Mouse (Mus musculus): ENCODE results near the gene Cdh16. TPM values are rescaled to one million over a fixed set of nuclear protein-coding genes. Genes with fewer than 3 reads are reported as not detected.
A peak's percentile ranks its signal among the peaks of the same experiment; 100 is the strongest.
"Not testable (repeated sequence)": the region's sequence is repeated elsewhere in the genome, so short reads cannot be mapped to it uniquely, and the experiment has no call there.

Gene Cdh16
- polyA plus RNA-seq, 1 experiment from 2014 or later, result not detected

DNA sequence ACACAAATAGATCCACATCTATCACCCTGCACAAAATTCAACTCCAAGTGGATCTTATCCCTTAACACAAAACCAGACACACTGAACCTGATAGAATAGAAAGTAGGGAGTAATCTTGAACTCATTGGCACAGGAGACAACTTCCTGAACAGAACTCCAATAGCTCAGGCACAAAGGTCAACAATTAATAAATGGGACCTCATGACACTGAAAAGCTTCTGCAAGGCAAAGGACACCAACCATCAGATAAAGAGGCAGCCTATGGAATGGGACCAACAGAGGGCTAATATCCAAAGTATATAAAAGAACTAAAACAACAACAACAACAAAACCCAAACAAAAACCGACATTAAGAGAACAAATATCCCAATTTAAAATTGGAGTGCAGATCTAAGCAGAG is 39.7 kb downstream of the Cdh16 start:
- DNase-seq (ENCODE audit: low spot score) (no peak), ATAC-seq (ENCODE audit: insufficient number of reproducible peaks, low FRiP score, low TSS enrichment, low read depth) (no peak)
- 73% methylated on average over 1 of the region's 1 CpGs for WGBS
- Histone ChIP-seq H3K9me3 (ENCODE audit: control insufficient read depth, low read length) (no peaks in the 10 kb centered on the region; the same call in 1 of the 2 replicates), H3K27me3 (ENCODE audit: control insufficient read depth, insufficient read depth, low read length) (no peaks in the 10 kb centered on the region), H3K4me2 (ENCODE audit: low read depth, severe bottlenecking) (no peak overlapping the region), H3K27ac (replicated peaks; ENCODE audit: low read depth, low read length) (no peak overlapping the region), H3K9ac (ENCODE audit: low read length) (no peak overlapping the region), H3K36me3 (ENCODE audit: control insufficient read depth, insufficient read depth, low read length) (no peaks in the 10 kb centered on the region), H3K4me3 (ENCODE audit: low read depth, low read length) (no peak overlapping the region), H3K4me1 (ENCODE audit: control insufficient read depth, insufficient read depth, low read length) (no peaks in the 10 kb centered on the region)

DNA sequence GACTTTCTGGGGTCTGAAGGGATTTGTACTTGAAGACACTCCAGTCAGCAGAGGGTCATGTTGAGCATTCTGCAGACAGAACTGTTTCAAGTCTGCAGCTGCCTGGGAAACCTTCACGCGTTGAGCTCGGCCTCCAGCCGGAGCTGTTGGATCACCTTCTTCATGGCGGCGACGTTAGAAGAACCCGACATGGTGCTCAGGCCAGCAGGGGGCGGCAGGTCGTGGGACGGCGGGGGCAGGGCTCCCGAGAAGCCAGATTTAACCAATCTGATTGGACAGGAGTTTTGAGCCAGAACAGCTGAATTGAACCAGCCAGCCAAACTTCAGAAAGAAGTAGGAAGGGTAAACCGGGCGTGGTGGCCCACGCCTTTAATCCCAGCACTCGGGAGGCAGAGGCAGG is 46.6 kb downstream of the Cdh16 start:
- not testable (repeated sequence) for H3K27ac ChIP-seq (replicated peaks; ENCODE audit: low read depth, low read length); H3K4me3 ChIP-seq (ENCODE audit: low read depth, low read length); ATAC-seq (ENCODE audit: insufficient number of reproducible peaks, low FRiP score, low TSS enrichment, low read depth); DNase-seq (ENCODE audit: low spot score); H3K27me3 ChIP-seq (ENCODE audit: control insufficient read depth, insufficient read depth, low read length); H3K4me2 ChIP-seq (ENCODE audit: low read depth, severe bottlenecking); H3K9ac ChIP-seq (ENCODE audit: low read length); H3K4me1 ChIP-seq (ENCODE audit: control insufficient read depth, insufficient read depth, low read length); H3K36me3 ChIP-seq (ENCODE audit: control insufficient read depth, insufficient read depth, low read length); H3K9me3 ChIP-seq (ENCODE audit: control insufficient read depth, low read length)
- WGBS, result 76% methylated on average over 17 of the region's 17 CpGs

DNA sequence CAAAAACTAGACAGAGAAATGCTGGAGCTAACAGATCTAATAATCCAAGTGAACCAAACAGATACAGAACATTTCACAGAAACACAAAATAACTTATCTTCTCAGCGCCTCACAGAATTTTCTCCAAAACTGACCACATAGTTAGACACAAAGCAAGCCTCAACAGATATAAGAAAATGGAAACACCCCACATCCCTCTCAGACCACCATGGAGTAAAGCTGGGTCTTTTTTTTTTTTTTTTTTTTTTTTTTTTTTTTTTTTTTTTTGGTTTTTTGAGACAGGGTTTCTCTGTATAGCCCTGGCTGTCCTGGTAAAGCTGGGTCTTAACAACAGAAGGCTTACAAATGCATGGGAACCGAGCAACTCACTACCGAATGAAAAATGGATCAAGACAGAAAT is 47.4 kb downstream of the Cdh16 start:
- no peaks in the 10 kb centered on the region for H3K4me1 ChIP-seq (ENCODE audit: control insufficient read depth, insufficient read depth, low read length)
- ATAC-seq (ENCODE audit: insufficient number of reproducible peaks, low FRiP score, low TSS enrichment, low read depth) (no peak), DNase-seq (ENCODE audit: low spot score) (no peak)
- no peaks in the 10 kb centered on the region for H3K27me3 ChIP-seq (ENCODE audit: control insufficient read depth, insufficient read depth, low read length)
- no peak overlapping the region for H3K4me2 ChIP-seq (ENCODE audit: low read depth, severe bottlenecking)
- no peak overlapping the region for H3K4me3 ChIP-seq (ENCODE audit: low read depth, low read length)
- no peak overlapping the region for H3K9ac ChIP-seq (ENCODE audit: low read length)
- no peaks in the 10 kb centered on the region for H3K36me3 ChIP-seq (ENCODE audit: control insufficient read depth, insufficient read depth, low read length)
- H3K27ac ChIP-seq (replicated peaks; ENCODE audit: low read depth, low read length), result no peak overlapping the region
- WGBS, result 90% methylated on average over 3 of the region's 3 CpGs
- H3K9me3 ChIP-seq (ENCODE audit: control insufficient read depth, low read length), result no peaks in the 10 kb centered on the region

DNA sequence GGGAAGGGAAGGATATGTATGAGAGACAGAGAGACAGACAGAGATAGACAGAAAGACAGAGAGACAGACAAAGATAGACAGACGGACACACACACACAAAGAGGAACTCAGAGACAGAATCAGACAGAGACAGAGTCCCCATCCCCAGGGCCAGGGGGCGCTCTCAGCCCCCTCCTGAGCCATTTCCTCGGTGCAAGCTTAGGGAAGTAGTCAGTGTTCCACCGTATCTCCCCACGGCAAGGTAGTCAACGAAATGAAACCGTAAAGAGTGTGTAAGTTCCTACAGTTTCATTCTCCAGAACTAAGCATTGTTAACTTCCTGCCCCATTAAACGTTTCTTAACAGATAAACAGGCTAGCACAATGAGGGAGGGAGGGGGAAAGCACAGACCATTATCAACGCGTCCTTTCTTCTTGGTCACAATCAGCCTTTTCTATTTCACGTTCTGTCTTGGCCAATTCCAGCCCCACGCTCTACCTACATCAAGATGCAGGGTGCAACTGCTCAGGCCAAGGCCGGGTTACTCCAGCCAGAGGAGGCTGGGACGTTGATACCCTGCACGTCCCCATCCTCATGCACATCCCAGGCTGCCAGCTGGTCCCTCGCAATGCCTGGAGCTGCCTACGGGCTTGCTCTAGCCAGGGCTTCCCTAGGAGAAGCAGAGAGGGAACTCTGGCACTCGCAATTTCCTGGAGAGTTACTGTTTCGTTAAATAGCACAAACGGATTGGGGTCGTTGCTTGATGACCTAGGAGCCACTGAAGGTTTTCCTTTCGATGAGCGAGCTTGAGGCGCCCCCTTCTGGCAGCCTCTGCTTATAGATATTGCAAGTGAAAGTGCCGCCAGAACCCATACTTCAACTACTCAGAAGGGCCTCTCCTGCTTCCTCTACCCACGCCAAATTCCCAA is 53.5 kb downstream of the Cdh16 start:
- H3K27me3 ChIP-seq (ENCODE audit: control insufficient read depth, insufficient read depth, low read length), result no peaks in the 10 kb centered on the region
- 6% methylated on average over 26 of the region's 26 CpGs for WGBS
- peak overlapping the region; percentile 20 for H3K4me3 ChIP-seq (ENCODE audit: low read depth, low read length)
- peak overlapping the region; percentile 34; the same call in 1 of the 2 replicates for H3K9ac ChIP-seq (ENCODE audit: low read length)
- H3K9me3 ChIP-seq (ENCODE audit: control insufficient read depth, low read length), result no peaks in the 10 kb centered on the region
- DNase-seq (ENCODE audit: low spot score), result peak; percentile 94
- peak overlapping the region; percentile 59 for H3K4me2 ChIP-seq (ENCODE audit: low read depth, severe bottlenecking)
- no peaks in the 10 kb centered on the region for H3K36me3 ChIP-seq (ENCODE audit: control insufficient read depth, insufficient read depth, low read length)
- H3K4me1 ChIP-seq (ENCODE audit: control insufficient read depth, insufficient read depth, low read length), result no peaks in the 10 kb centered on the region
- ATAC-seq (ENCODE audit: insufficient number of reproducible peaks, low FRiP score, low TSS enrichment, low read depth), result peak; percentile 54; the same call in 1 of the 2 replicates
- no peak overlapping the region for H3K27ac ChIP-seq (replicated peaks; ENCODE audit: low read depth, low read length)

DNA sequence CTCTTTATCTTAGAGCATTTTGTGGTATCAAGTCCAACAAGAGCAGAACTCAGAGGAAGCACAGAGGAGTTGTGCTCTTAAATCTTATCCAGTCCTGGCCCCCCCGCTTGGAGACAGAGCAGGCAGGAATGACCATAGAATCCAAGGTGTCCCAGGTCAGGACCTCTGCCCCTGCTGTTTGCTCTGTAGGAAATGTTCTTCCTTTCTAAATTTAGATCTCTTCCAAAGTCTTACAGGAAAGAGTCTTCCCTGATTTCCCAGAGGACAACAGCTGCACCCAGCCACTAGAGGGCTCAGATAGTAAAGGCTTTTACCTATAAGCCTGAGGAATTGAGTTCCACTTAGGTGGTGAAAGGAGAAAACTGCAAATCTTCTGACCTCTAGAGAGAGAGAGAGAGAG is 54.6 kb downstream of the Cdh16 start:
- ATAC-seq (ENCODE audit: insufficient number of reproducible peaks, low FRiP score, low TSS enrichment, low read depth), result no peak
- Histone ChIP-seq H3K9me3 (ENCODE audit: control insufficient read depth, low read length) (no peaks in the 10 kb centered on the region), H3K9ac (ENCODE audit: low read length) (no peak overlapping the region), H3K4me1 (ENCODE audit: control insufficient read depth, insufficient read depth, low read length) (no peaks in the 10 kb centered on the region), H3K4me3 (ENCODE audit: low read depth, low read length) (no peak overlapping the region), H3K4me2 (ENCODE audit: low read depth, severe bottlenecking) (no peak overlapping the region), H3K27ac (replicated peaks; ENCODE audit: low read depth, low read length) (no peak overlapping the region), H3K36me3 (ENCODE audit: control insufficient read depth, insufficient read depth, low read length) (no peaks in the 10 kb centered on the region), H3K27me3 (ENCODE audit: control insufficient read depth, insufficient read depth, low read length) (no peaks in the 10 kb centered on the region)
- 62% methylated on average over 1 of the region's 1 CpGs for WGBS
- DNase-seq (ENCODE audit: low spot score), result no peak

DNA sequence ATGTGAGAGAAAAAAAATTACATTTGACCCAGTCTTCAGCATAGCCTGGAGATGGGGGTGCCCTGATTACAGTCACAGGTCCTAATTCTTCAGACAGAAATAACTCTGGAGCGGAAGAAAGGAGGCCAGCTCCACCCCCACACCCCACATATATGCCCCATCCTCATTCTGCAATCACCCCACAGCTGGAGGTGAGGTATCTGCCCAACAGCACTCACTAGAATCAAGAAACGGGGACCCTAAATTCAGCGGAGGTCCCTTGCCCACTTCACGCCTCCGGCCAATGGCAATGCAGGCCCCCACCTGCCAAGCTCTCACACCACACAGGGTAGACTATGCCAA is 58.8 kb downstream of the Cdh16 start:
- no peaks in the 10 kb centered on the region for H3K27me3 ChIP-seq (ENCODE audit: control insufficient read depth, insufficient read depth, low read length)
- no peaks in the 10 kb centered on the region for H3K4me1 ChIP-seq (ENCODE audit: control insufficient read depth, insufficient read depth, low read length)
- H3K27ac ChIP-seq (replicated peaks; ENCODE audit: low read depth, low read length), result no peak overlapping the region
- no peak overlapping the region for H3K4me2 ChIP-seq (ENCODE audit: low read depth, severe bottlenecking)
- no peaks in the 10 kb centered on the region for H3K36me3 ChIP-seq (ENCODE audit: control insufficient read depth, insufficient read depth, low read length)
- no peak overlapping the region for H3K4me3 ChIP-seq (ENCODE audit: low read depth, low read length)
- WGBS, result 89% methylated on average over 5 of the region's 5 CpGs
- H3K9ac ChIP-seq (ENCODE audit: low read length), result no peak overlapping the region
- DNase-seq (ENCODE audit: low spot score) (no peak), ATAC-seq (ENCODE audit: insufficient number of reproducible peaks, low FRiP score, low TSS enrichment, low read depth) (peak; percentile 50; the same call in 1 of the 2 replicates)
- H3K9me3 ChIP-seq (ENCODE audit: control insufficient read depth, low read length), result no peaks in the 10 kb centered on the region

DNA sequence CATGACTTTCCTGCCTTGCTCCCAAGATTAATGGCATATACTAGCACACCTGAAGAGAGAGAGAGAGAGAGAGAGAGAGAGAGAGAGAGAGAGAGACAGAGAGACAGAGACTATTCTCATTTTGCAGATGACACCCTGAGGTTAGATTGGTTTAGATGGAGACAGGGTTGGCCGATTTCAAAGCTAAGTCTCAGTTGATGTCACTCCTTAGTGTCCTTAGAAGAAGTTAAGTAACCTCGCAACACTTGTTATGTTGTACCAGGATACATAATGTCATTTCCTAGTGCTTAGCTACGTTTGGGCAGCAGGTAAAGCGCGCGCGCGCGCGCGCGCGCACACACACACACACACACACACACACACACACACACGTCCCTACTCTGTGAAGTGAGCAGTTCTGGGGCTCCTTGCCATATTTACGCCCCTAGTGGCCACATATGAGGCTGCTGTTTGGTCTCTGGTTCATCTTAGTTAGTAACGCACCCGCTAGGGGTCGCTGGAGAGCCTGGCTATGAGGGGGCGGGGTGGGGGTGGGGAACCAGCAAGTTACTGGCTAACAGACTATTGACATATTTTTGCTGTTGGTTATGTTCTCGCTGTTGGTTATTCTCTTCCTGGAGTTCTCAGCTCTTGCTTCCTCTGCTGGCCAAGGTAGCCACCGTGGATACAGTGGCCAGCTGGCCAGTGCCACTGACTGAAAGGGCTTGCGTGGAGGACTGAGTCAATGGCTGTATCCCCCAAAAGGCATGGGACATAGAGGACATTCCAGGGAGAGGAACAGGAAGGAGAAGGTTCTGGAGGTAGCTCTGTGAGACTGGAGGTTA is 59.4 kb downstream of the Cdh16 start:
- H3K4me2 ChIP-seq (ENCODE audit: low read depth, severe bottlenecking), result no peak overlapping the region
- 19% methylated on average over 22 of the region's 22 CpGs for WGBS
- no peaks in the 10 kb centered on the region for H3K9me3 ChIP-seq (ENCODE audit: control insufficient read depth, low read length)
- no peaks in the 10 kb centered on the region for H3K27me3 ChIP-seq (ENCODE audit: control insufficient read depth, insufficient read depth, low read length)
- no peaks in the 10 kb centered on the region for H3K36me3 ChIP-seq (ENCODE audit: control insufficient read depth, insufficient read depth, low read length)
- no peaks in the 10 kb centered on the region for H3K4me1 ChIP-seq (ENCODE audit: control insufficient read depth, insufficient read depth, low read length)
- DNase-seq (ENCODE audit: low spot score), result peak; percentile 89
- no peak overlapping the region for H3K9ac ChIP-seq (ENCODE audit: low read length)
- no peak overlapping the region for H3K27ac ChIP-seq (replicated peaks; ENCODE audit: low read depth, low read length)
- ATAC-seq (ENCODE audit: insufficient number of reproducible peaks, low FRiP score, low TSS enrichment, low read depth), result peak; percentile 67; the same call in 1 of the 2 replicates
- no peak overlapping the region for H3K4me3 ChIP-seq (ENCODE audit: low read depth, low read length)

DNA sequence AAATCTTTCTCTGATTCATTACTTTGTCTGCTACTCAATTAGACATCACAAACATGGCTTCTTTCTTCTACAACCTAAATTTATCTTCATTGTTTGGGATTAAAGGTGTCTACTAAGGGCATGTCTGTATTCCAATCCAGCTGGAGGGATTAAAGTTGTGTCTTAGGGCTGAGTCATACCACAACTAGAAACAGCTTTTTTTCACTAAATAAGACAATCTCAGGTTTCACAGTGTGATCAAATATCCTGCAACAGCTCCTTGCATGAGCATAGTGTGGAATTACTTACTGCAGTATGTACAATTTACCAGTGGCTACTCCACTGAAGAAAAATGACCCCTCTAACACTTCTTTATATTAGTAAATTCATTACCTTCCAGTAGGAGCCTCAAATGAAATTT is 63.5 kb downstream of the Cdh16 start:
- no peak for ATAC-seq (ENCODE audit: insufficient number of reproducible peaks, low FRiP score, low TSS enrichment, low read depth)
- Histone ChIP-seq H3K4me2 (ENCODE audit: low read depth, severe bottlenecking) (no peak overlapping the region), H3K9ac (ENCODE audit: low read length) (no peak overlapping the region), H3K27ac (replicated peaks; ENCODE audit: low read depth, low read length) (no peak overlapping the region), H3K27me3 (ENCODE audit: control insufficient read depth, insufficient read depth, low read length) (no peaks in the 10 kb centered on the region), H3K4me1 (ENCODE audit: control insufficient read depth, insufficient read depth, low read length) (no peaks in the 10 kb centered on the region), H3K4me3 (ENCODE audit: low read depth, low read length) (no peak overlapping the region), H3K36me3 (ENCODE audit: control insufficient read depth, insufficient read depth, low read length) (no peaks in the 10 kb centered on the region), H3K9me3 (ENCODE audit: control insufficient read depth, low read length) (no peaks in the 10 kb centered on the region)
- no peak for DNase-seq (ENCODE audit: low spot score)

All from limb, embryonic 11.5 days (tissue).